Mouse (Mus musculus) A20 (cell line): ENCODE results near the gene Msh2.
A peak's percentile ranks its signal among the peaks of the same experiment; 100 is the strongest.
"Not testable (repeated sequence)": the region's sequence is repeated elsewhere in the genome, so short reads cannot be mapped to it uniquely, and the experiment has no call there.

Experiments used
- DNase-seq: peaks from one replicate; pipeline ENCODE4 v3.0.0-alpha.2; 2011; ENCODE audit warnings: low read depth, low spot score

The Msh2 gene

GRCm38 (mm10) chr17:87671890-87672660, at the start of gene Msh2:
TSS of gene Msh2 (plus strand) at chr17:87672330.
- DNase-seq: peak; percentile 99

- no peak for DNase-seq
These were observed 46.5 kb upstream of the Msh2 start for GRCm38 (mm10) chr17:87625510-87626086.

DNA sequence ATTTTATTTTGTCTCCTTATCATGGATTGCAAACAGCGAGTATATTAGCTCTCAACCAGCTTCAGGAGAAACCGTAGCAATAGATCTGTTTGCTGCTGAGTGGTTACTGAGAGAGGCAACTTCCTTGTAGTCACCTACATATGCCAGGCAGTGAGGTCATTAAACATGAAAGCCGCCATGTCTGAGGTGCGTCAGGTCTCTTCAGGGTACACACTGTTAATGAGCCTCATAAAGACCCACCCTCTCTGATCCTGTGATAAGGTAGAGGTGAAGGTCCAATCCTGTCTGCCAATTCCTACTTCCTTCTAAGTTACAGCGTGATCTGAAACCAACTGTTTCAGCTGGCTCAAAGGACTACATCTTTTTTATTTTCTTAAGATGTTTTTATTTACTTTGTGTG, 44.0 kb upstream of the Msh2 start:
- DNase-seq: no peak

DNA sequence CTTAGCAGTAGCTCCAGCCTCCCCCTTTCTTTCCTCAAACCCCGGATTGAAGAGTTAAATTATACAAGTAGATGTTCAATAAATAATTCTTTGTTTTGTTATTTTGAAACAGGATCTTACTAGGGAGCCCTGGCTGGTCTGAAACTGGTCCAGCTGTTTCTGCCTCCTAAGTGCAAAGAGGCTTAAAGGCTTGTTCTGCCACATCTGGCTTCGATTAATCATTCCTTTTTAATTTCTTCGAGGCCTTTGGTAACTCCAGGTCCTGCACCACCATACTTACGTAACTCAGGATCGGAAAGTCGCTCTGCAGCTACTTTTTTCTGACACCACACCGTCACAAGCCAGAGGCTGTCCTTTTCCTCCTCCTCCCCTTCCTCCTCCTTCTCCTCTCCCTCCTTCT, 43.4 kb upstream of the Msh2 start:
- DNase-seq: no peak

- DNase-seq: peak; percentile 54
These were observed 35.1 kb upstream of the Msh2 start for GRCm38 (mm10) chr17:87637056-87637389.

GRCm38 (mm10) chr17:87639242-87639641, 32.9 kb upstream of the Msh2 start:
- DNase-seq: peak; percentile 54

- no peak for DNase-seq
These were observed 31.9 kb upstream of the Msh2 start for GRCm38 (mm10) chr17:87640272-87640671.

DNA sequence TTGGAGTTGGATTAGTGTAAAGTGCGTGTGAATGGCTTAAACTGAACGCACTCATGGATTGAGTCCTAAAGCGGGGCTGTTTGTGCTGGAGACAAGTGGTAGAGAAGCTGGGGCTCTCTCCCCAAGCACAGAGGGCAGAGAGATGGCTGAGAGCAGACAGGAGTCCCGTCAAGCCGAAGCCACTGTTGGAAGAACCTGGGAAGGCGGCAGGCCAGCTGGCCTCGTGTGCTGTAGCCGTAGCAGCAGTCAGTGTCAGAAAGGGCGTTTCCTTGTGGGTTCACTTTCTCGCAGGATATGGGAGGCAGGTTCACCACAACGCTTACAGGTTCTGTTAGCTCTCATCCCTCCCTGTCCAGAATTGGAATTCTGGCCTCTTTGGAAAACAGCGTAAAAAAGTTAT, 31.1 kb upstream of the Msh2 start:
- DNase-seq: no peak

DNA sequence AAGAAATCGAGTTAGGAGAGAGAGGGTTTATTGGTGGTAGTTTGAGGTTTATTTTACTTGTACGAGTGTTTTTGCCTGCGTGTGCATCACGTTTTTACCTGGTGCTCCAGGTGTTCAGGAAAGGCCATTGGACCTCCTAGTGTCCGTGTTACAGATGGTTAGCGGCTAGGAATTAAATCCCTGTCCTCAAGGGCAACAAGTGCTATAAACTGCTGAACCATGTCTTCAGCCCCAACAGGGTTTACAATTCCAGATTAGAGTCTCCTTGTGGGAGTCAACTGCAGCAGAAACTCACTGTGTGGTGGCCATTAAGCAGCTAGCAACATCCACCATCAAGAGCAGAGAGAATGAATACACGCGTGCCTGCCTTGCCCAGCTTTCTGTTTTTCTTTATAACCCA, 29.4 kb upstream of the Msh2 start:
- no peak for DNase-seq

- DNase-seq: not testable (repeated sequence)
These were observed 16.5 kb upstream of the Msh2 start for GRCm38 (mm10) chr17:87655616-87656015.

DNA sequence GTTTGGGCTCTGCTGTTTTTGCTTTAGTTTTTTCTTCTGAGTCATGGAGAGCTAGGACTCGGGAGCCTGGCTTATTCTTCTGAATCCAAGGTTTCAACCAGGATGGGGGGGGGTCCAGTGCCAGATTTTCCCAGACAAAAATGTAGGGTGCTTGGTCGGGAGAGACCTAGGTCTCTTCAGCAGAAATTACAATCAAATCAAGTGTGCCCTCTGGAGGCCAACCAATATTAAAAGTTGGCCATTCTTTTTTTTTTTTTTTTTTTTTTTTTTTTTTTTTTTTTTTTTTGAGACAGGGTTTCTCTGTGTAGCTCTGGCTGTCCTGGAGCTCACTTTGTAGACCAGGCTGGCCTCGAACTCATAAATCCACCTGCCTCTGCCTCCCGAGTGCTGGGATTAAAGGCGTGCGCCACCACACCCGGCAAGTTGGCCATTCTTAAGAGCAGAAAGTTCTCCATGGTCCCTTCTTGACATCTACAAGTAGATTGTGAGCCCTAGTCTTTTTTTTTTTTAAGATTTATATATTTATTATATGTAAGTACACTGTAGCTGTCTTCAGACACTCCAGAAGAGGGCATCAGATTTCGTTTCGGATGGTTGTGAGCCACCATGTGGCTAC, 10.1 kb upstream of the Msh2 start:
- DNase-seq: peak; percentile 36

DNA sequence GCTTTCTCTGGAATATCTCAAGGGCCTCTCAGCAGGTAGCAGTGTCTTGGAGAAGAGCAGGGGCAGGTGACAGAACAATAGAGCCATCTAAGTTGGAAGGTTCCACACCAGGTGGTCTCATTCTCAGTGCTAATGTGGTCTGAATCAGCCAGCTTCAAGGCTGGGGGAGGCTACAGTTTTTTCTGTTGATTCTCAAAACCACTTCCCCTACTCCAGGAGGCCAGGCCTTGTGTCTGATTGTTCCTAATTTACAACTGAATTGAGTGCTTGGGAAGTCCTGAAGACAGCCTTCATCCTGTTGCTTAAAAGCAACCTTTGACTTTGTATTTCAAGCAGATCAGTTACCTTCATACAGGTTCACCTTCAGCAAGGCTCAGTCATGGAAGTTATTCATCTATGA, 7.9 kb upstream of the Msh2 start:
- DNase-seq: no peak

GRCm38 (mm10) chr17:87665066-87665822, 6.9 kb upstream of the Msh2 start:
- peak; percentile 63 for DNase-seq

DNA sequence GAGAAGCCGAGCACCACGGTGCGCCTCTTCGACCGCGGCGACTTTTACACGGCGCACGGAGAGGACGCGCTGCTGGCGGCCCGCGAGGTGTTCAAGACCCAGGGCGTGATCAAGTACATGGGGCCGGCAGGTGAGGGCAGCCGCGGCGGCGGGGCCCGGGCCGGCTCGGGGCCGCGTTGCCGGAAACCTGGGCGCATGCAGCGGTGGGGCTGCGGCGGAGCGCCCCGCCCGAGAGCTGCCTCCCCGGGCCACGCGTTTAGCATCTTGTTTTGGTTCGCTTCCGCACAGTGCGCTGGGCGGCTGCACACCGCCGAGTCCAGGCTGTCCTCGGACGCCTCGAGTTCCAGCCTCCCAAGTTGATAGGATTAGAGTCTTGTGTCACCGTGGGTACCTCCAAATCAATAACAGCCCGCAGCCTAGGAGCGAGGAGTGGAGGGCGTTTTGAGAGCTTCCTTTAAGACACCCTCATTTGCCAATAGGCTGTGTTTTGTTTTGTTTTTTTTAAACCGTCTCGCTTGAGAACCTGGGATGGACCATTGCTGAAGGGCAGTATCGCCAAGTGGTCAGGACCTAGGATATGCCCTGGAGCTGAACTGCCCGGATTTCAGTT, 652 bp downstream of the Msh2 start:
- DNase-seq: peak; percentile 78

GRCm38 (mm10) chr17:87676916-87677474, 4.9 kb downstream of the Msh2 start:
- DNase-seq: not testable (repeated sequence)

DNA sequence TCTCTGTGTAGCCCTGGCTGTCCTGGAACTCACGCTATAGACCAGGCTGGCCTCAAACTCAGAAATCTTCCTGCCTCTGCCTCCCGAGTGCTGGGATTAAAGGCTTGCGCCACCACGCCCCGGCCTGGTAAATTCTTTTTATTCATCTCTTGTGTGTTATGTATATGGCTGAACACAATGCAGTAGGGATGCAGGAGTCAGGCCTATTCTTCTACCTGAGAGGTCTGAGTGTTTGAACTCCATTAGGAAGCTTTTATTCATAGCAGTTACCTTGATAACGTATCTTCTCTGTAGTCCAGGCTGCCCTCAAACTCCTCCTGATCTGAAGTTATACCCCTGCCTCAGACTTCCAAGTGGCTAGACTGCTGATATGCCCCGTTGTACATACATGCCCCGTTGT, 5.5 kb downstream of the Msh2 start:
- DNase-seq: no peak

DNA sequence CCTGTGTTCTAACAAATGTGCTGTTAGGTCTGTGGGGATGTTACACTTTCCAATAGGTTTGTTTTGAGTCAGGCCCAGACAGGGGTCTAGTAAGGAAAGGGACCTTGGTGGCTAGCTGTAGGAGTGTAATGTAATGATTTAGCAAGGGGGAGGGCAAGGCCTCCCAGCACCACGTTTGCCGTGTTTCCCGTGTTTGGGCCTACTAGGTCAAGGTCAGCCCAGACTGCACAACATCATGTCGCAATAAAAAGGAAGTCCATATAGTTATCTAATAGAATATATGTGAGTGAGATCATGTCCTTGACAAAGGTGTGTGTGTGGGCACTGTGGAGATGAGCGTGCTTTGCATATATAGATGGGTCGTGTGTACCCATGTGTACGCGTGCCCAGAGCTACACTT, 17.1 kb downstream of the Msh2 start:
- no peak for DNase-seq

DNA sequence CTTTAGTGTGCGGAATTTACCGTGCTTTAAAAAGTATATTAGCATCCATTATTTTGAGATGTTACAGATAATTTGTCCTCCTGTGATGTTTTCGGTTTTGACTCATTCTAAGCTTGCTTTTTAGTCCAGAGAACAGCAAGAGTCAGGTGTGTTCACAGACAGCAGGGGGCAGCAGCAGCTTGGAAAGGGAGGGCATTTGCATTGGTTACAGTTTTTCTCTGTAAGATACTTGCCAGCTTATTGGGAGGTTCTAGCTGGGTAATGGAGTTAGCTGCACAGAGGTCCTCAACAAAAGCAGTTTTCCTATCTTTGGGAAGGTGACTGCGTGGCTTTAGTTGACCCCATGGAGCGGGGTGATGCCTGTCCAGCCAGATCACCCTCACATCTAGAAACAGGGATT, 19.8 kb downstream of the Msh2 start:
- DNase-seq: peak; percentile 63

DNA sequence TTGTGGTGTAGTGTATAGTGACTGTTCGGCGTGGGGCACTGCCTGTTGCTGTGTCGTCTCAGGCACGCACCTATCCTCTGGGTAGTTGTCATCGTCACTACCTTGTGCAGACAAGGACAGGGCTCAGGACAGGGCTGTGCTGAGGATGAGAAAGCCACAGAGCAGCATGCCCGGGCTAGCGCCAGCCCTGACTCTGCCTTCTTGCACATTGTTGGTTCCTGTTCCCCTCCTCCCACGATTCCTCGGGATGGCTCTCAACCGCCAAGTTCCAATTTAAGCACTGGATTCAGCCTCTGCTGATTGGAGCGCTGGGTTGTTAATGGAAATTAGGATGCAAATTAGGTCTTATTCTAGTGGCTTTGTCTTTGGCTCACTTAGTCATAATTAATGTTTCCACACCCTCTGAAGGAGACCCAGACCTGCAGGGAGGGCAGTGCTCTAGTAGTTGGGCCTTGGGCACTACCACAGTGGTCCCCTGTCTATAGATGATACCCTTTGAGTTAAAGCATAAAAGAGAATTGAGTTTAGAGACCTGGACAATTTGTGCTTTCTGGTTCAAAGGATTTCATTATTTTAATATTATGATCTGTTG, 23.8 kb downstream of the Msh2 start:
- no peak for DNase-seq

DNA sequence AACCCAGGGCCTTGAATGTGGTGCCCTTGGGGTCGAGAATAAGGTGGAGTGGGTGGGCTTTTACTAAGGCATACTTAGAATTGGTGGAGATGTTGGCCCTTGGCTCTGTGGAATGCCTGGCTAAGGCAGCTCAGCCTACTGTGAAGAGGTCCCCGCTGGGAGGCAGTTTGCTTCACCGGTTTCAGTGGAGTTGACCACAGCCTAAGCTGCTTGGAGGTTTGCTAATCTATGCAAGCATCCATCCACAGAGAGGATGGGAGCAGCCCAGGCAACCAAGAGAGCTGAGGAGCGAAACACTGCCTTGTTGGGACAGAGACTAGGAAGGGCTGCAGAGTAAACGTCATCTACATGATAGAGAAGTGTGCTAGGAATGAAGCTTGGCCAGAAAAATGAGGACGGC, 24.7 kb downstream of the Msh2 start:
- DNase-seq: no peak
